ENCODE assay signal across 8 mouse cellular contexts in the genomic region with DNA sequence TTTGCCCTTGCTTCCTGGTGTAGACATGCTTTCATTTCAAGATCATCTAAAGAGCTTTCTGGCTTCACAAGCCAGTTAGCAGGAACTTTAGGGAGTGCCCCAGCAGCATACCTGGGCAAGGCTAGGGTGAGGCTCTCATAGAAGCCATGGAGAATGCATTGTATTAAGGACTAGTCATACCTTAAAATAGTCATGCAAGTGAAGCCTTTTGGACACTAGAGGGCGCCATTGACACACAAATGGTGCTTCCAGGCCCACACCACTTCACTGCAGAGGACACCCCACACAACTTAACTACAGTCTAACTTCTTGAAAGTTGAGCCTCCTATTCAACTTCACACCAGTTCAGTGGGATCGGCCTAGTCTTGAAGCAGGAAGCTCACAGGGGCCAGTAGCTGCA. TPM values are rescaled to one million over a fixed set of nuclear protein-coding genes. Genes with fewer than 3 reads are reported as not detected.
DNase-seq lines count a peak whose midpoint lies in the region; ATAC-seq and TF ChIP-seq lines count a peak whose summit lies in the region.

No protein-coding gene starts in this region.

- ATAC-seq in midbrain, embryonic 13.5 days, result peak; percentile 86

- no peak overlapping the region for H3K4me2 ChIP-seq in midbrain, embryonic 13.5 days (replicated peaks)

- H3K27me3 ChIP-seq in embryonic facial prominence, embryonic 10.5 days (replicated peaks; ENCODE audit: low read depth, poor library complexity, severe bottlenecking), result 0 out of 2 replicates have a peak, but pooled peaks cover 4% of the 10 kb centered on the region
- no peaks in the 10 kb centered on the region for H3K27me3 ChIP-seq in midbrain, embryonic 13.5 days
- H3K27me3 ChIP-seq in spleen, adult 2 months (ENCODE audit: control insufficient read depth, insufficient read depth, low read length), result no peaks in the 10 kb centered on the region

- peak; percentile 64 for DNase-seq in 3134 (ENCODE audit: extremely low read depth, insufficient read length, low spot score)
- peak; percentile 90 for DNase-seq in adrenal gland, postnatal 14 days
- peak; percentile 82 for DNase-seq in embryonic facial prominence, embryonic 10.5 days (ENCODE audit: low spot score)
- DNase-seq in heart, adult 11 months, result peak; percentile 96
- peak; percentile 76 for DNase-seq in kidney, adult 11 months
- DNase-seq in left cerebral cortex, postnatal 4 days, result peak; percentile 79
- DNase-seq in spleen, adult 2 months (ENCODE audit: low read depth in 1 of 2, low spot score in 2 of 2), result peak; percentile 71 to 73

- TF ChIP-seq POLR2A in spleen, adult 2 months (IDR thresholded peaks at IDR 0.05; ENCODE audit: low read depth, low read length), result no peak

- no peaks in the 10 kb centered on the region for H3K9me3 ChIP-seq in embryonic facial prominence, embryonic 10.5 days
- H3K9me3 ChIP-seq in midbrain, embryonic 13.5 days, result no peaks in the 10 kb centered on the region

- no peak overlapping the region for H3K27ac ChIP-seq in embryonic facial prominence, embryonic 10.5 days (replicated peaks)
- no peak overlapping the region for H3K27ac ChIP-seq in midbrain, embryonic 13.5 days
- no peak overlapping the region for H3K27ac ChIP-seq in spleen, adult 2 months (ENCODE audit: insufficient read depth, low read length)

- intact Hi-C loops in left cerebral cortex, postnatal 4 days (cut with DNase I), result loop anchor here (5.0 kb wide), 1 partner anchor 138 kb away; no protein-coding TSS in a partner anchor

- TF ChIP-seq CTCF in spleen, adult 2 months (IDR thresholded peaks at IDR 0.05; ENCODE audit: extremely low read depth, insufficient read depth, insufficient read length, insufficient replicate concordance), result peak; percentile 66; the same call in 1 of the 2 replicates

- 14% methylated on average over 2 of the region's 2 CpGs for WGBS in embryonic facial prominence, embryonic 10.5 days
- whole genome bisulfite sequencing in midbrain, embryonic 13.5 days, result 2% methylated on average over 2 of the region's 2 CpGs
- WGBS in spleen, adult 2 months, result 3% methylated on average over 2 of the region's 2 CpGs

- H3K36me3 ChIP-seq in embryonic facial prominence, embryonic 10.5 days (replicated peaks), result no peaks in the 10 kb centered on the region
- no peaks in the 10 kb centered on the region for H3K36me3 ChIP-seq in midbrain, embryonic 13.5 days
- no peaks in the 10 kb centered on the region for H3K36me3 ChIP-seq in spleen, adult 2 months (ENCODE audit: control insufficient read depth, insufficient read depth, low read length)

- H3K9ac ChIP-seq in midbrain, embryonic 13.5 days (replicated peaks), result no peak overlapping the region

- no peak overlapping the region for H3K4me3 ChIP-seq in embryonic facial prominence, embryonic 10.5 days
- H3K4me3 ChIP-seq in midbrain, embryonic 13.5 days (replicated peaks), result no peak overlapping the region
- H3K4me3 ChIP-seq in spleen, adult 2 months (ENCODE audit: extremely low read depth, insufficient read depth, insufficient read length), result no peak overlapping the region

- peaks cover 5% of the 10 kb centered on the region for H3K4me1 ChIP-seq in embryonic facial prominence, embryonic 10.5 days
- H3K4me1 ChIP-seq in midbrain, embryonic 13.5 days (replicated peaks), result peaks cover 1% of the 10 kb centered on the region
- H3K4me1 ChIP-seq in spleen, adult 2 months (ENCODE audit: control insufficient read depth, insufficient read depth, insufficient read length), result no peaks in the 10 kb centered on the region; the same call in 1 of the 2 replicates

RNA-seq across cellular contexts. Expression of a gene that starts 27.5 kb away (rescaled TPM):
- 61.4 and 62.6 TPM in 2 replicates for total RNA-seq in adrenal gland, postnatal 14 days (2021)
- polyA plus RNA-seq in embryonic facial prominence, embryonic 10.5 days (2016; fragmentation: Nextera tagmentation; extraction: Ambion mirVana), result 152 and 155 TPM in 2 replicates
- 10 to 100 TPM; 72.9 to 83.9 TPM for total RNA-seq in left cerebral cortex, postnatal 4 days (2021)
- polyA plus RNA-seq in midbrain, embryonic 13.5 days (2015; fragmentation: Nextera tagmentation; extraction: Ambion mirVana), result 104 and 106 TPM in 2 replicates
- 73.8 and 102 TPM in 2 replicates for polyA plus RNA-seq in spleen, adult 2 months (2012; rRNA removed)
